Mouse (Mus musculus): Measurements from ENCODE around the gene Crebrf. TPM values are rescaled to one million over a fixed set of nuclear protein-coding genes. Genes with fewer than 3 reads are reported as not detected.
A peak's percentile ranks its signal among the peaks of the same experiment; 100 is the strongest.

Gene Crebrf
- 7.9 and 10.6 TPM in 2 replicates for polyA plus RNA-seq (2015; fragmentation: Nextera tagmentation; extraction: Ambion mirVana)

DNA sequence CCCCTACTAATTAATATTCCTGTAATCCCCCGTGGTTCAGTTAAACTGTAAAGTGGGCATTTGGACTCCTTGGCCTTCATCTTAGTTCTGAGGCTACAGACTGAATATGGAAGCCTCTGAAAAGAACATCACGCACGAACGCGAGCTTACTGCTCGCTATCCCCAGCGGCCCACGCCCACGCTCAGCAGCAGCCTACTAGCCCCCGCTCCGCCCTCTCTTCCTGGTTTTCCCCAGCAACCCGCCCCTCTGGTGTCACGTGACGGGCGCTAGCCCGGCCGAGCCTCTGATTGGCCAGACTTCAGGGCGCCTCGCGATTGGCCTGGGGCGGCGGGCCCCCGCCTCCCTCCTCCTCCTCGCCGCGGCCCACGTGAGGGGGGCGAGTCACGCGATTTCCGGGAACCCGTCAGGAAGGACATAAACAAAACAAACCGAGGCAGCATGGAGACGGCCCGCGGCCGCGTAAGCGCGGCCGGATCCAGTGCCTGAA is at the start of gene Crebrf:
Gene Crebrf, plus strand, starts transcription at position 380 of the 488 bp plus-strand sequence.
- Histone ChIP-seq H3K9ac (ENCODE audit: low read depth, low read length) (peak within 1 kb of the TSS; percentile 83), H3K27ac (ENCODE audit: low read depth, low read length) (peak within 1 kb of the TSS; percentile 88), H3K27me3 (replicated peaks; ENCODE audit: control insufficient read depth, insufficient read depth, low read length) (no peaks in the 10 kb centered on the region), H3K4me1 (ENCODE audit: control insufficient read depth, insufficient read depth, low read depth, low read length) (peaks cover 2% of the 10 kb centered on the region; the same call in 1 of the 2 replicates), H3K36me3 (ENCODE audit: control insufficient read depth, insufficient read depth, low read length) (no peaks in the 10 kb centered on the region), H3K9me3 (ENCODE audit: control insufficient read depth, low read length) (no peaks in the 10 kb centered on the region), H3K4me3 (ENCODE audit: low read length) (peak within 1 kb of the TSS; percentile 94), H3K4me2 (ENCODE audit: low read length) (peak within 1 kb of the TSS; percentile 75)
- WGBS = under 1% methylated on average over 41 of the region's 41 CpGs
- peak; percentile 84 for ATAC-seq

DNA sequence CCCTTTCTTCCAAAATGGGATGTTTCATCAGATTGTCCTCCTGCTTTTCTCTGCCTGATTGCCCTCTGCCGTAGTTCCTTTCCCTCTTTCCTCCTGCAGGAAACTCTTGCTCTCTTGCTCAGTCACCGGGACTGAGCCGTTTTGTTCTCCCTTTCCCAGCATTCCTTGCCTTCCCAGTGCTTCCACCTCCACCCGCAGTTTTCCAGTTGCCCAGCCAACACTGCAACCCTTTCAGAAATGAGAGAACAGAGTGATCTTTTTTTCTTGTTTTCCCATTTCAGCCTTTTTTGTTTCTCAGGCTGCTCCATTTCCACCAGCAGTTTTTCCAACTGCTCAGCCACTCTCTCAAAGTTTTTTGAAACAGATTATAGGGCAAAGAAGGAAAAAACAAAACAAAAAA is 44.2 kb upstream of the Crebrf start:
- Histone ChIP-seq H3K27ac (ENCODE audit: low read depth, low read length) (no peak overlapping the region), H3K4me1 (ENCODE audit: control insufficient read depth, insufficient read depth, low read depth, low read length) (no peaks in the 10 kb centered on the region), H3K36me3 (ENCODE audit: control insufficient read depth, insufficient read depth, low read length) (no peaks in the 10 kb centered on the region), H3K9me3 (ENCODE audit: control insufficient read depth, low read length) (no peaks in the 10 kb centered on the region), H3K4me2 (ENCODE audit: low read length) (no peak overlapping the region), H3K27me3 (replicated peaks; ENCODE audit: control insufficient read depth, insufficient read depth, low read length) (no peaks in the 10 kb centered on the region), H3K9ac (ENCODE audit: low read depth, low read length) (no peak overlapping the region), H3K4me3 (ENCODE audit: low read length) (no peak overlapping the region)
- WGBS = 57% methylated on average over 4 of the region's 4 CpGs
- no peak for ATAC-seq

DNA sequence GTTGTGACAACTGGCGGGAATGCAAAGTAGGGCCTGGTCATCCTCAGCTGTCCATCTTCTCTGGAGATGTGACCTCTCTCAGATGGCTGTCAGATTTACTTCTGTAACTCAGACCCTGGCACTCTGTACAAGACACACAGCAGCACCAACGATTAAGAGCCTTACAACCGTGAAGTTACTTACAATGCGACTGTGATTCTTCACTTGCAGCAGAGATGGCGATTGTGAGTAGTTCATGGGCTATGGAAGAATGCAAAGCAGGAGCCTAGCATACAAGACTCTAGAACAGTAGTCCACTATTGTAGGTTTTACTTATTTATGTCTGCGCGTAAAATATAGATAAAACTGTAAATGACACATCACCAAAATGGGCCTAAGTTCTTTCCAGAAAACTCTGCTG is 39.6 kb upstream of the Crebrf start:
- Histone ChIP-seq H3K4me2 (ENCODE audit: low read length) (peak overlapping the region; percentile 77), H3K27me3 (replicated peaks; ENCODE audit: control insufficient read depth, insufficient read depth, low read length) (no peaks in the 10 kb centered on the region), H3K36me3 (ENCODE audit: control insufficient read depth, insufficient read depth, low read length) (no peaks in the 10 kb centered on the region), H3K4me3 (ENCODE audit: low read length) (peak overlapping the region; percentile 83), H3K9ac (ENCODE audit: low read depth, low read length) (peak overlapping the region; percentile 2), H3K4me1 (ENCODE audit: control insufficient read depth, insufficient read depth, low read depth, low read length) (peaks cover 21% of the 10 kb centered on the region), H3K9me3 (ENCODE audit: control insufficient read depth, low read length) (no peaks in the 10 kb centered on the region), H3K27ac (ENCODE audit: low read depth, low read length) (peak overlapping the region; percentile 41)
- peak; percentile 62 for ATAC-seq
- 24% methylated on average over 7 of the region's 7 CpGs for WGBS

DNA sequence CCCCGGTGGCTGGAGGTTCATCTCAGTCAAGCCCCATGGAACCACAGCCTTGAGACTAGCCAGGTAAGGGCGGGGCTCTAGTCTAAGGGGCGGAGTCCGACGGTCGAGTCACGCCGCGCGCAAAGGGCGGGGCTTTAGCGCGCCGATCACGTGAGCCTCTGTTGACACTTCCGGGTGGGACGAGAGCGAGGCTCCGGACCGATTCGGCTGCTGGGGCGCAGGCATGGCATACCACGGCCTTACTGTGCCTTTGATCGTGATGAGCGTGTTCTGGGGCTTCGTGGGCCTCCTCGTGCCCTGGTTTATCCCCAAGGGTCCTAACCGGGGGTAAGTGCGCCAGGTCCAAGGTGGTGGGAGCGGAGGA is 39.2 kb upstream of the Crebrf start:
- Histone ChIP-seq H3K9ac (ENCODE audit: low read depth, low read length) (peak overlapping the region; percentile 83), H3K36me3 (ENCODE audit: control insufficient read depth, insufficient read depth, low read length) (no peaks in the 10 kb centered on the region), H3K27me3 (replicated peaks; ENCODE audit: control insufficient read depth, insufficient read depth, low read length) (no peaks in the 10 kb centered on the region), H3K9me3 (ENCODE audit: control insufficient read depth, low read length) (no peaks in the 10 kb centered on the region), H3K4me2 (ENCODE audit: low read length) (peak overlapping the region; percentile 77), H3K4me1 (ENCODE audit: control insufficient read depth, insufficient read depth, low read depth, low read length) (peaks cover 21% of the 10 kb centered on the region), H3K4me3 (ENCODE audit: low read length) (peak overlapping the region; percentile 83), H3K27ac (ENCODE audit: low read depth, low read length) (peak overlapping the region; percentile 85)
- WGBS = under 1% methylated on average over 30 of the region's 30 CpGs
- ATAC-seq = peak; percentile 95

DNA sequence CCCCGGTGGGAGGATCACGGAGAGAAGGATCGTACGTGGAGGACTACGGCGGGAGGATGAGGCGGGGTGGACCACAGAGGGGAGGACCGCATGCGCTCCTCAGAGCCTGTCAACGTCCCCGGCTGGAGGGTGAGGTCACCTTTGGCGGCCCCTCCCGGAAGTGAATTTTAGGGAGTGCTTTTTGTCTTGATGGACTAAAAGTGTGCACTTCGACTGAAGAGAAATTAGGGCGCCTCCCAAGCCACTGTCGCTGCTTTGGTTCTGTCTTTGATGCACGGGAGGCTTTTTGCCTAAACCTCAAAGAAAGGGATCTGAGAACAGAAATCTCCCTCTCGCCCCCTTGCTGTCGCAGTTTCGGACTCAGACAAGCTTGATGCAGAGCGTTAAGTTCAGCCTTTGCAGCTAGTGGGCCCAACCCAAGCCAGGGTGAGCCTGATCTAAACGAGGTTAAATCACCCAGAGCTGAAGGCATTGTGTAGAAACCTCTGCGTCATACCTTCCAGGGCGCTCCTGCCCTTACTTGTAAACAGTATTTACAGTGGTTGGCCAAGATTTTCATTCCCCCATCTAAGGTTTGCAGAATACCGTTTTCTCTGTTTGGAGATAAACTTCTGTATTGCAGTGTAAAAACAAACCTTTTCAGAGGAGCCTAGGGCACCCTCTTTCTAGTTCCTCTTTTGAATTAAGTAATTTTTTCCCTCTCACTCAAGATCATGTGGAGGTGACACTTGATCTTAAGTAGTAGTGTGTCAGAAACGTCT is 38.7 kb upstream of the Crebrf start:
- peak overlapping the region; percentile 83 for H3K9ac ChIP-seq (ENCODE audit: low read depth, low read length)
- H3K4me3 ChIP-seq (ENCODE audit: low read length) = peak overlapping the region; percentile 83
- peak overlapping the region; percentile 85 for H3K27ac ChIP-seq (ENCODE audit: low read depth, low read length)
- 3% methylated on average over 26 of the region's 26 CpGs for WGBS
- H3K4me2 ChIP-seq (ENCODE audit: low read length) = peak overlapping the region; percentile 77
- H3K4me1 ChIP-seq (ENCODE audit: control insufficient read depth, insufficient read depth, low read depth, low read length) = peaks cover 21% of the 10 kb centered on the region
- no peaks in the 10 kb centered on the region for H3K36me3 ChIP-seq (ENCODE audit: control insufficient read depth, insufficient read depth, low read length)
- no peaks in the 10 kb centered on the region for H3K9me3 ChIP-seq (ENCODE audit: control insufficient read depth, low read length)
- ATAC-seq = peak; percentile 93
- no peaks in the 10 kb centered on the region for H3K27me3 ChIP-seq (replicated peaks; ENCODE audit: control insufficient read depth, insufficient read depth, low read length)

DNA sequence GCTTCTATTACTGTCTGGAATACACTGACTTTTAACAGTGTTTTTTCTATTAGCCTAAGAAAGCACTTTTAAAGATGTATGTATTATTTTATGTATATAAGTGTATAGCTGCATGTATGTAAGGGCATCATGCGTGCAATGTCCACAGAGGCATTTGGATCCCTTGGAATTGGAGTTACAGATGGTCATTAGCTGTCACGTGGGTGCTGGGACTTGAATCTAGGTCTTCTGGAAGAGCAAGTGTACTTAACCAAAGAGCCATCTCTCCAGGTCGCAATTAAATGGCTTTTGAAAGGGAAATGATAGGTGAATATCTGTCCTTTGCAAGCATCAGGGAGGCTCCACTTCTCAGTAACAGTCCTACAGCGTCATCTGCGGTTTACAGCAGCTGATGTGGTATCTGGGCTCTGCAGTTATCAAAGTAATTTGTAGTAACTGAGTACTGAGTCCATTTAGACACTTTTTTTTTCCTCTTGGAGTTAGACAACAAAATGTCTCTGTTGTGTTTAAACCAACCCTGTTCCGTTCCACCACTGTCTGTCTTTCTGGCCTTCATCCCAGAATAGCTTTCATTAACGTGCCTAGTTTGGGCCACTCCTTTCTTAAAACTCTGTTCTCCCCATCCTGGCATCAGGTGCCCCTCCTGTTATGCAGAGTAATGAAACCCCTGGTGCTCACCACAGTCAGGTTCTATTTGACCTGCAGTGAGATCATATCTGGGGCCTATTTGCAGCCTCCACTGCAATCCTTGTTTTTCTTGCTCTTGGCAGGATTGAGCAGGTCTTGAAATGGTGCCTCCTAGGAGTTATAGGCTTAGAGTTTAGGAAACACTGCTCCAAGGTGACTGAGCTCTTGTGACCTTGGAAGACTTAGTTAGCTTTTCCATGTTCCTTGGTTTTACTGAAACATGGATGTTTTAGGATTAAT is 37.5 kb upstream of the Crebrf start:
- Histone ChIP-seq H3K4me3 (ENCODE audit: low read length) (no peak overlapping the region; the same call in 1 of the 2 replicates), H3K36me3 (ENCODE audit: control insufficient read depth, insufficient read depth, low read length) (peaks cover 1% of the 10 kb centered on the region; the same call in 1 of the 2 replicates), H3K9ac (ENCODE audit: low read depth, low read length) (no peak overlapping the region), H3K27ac (ENCODE audit: low read depth, low read length) (peak overlapping the region; percentile 55; the same call in 1 of the 2 replicates), H3K4me2 (ENCODE audit: low read length) (peak overlapping the region; percentile 77), H3K9me3 (ENCODE audit: control insufficient read depth, low read length) (no peaks in the 10 kb centered on the region), H3K4me1 (ENCODE audit: control insufficient read depth, insufficient read depth, low read depth, low read length) (peaks cover 21% of the 10 kb centered on the region), H3K27me3 (replicated peaks; ENCODE audit: control insufficient read depth, insufficient read depth, low read length) (no peaks in the 10 kb centered on the region)
- no peak for ATAC-seq
- WGBS = 77% methylated on average over 7 of the region's 7 CpGs

DNA sequence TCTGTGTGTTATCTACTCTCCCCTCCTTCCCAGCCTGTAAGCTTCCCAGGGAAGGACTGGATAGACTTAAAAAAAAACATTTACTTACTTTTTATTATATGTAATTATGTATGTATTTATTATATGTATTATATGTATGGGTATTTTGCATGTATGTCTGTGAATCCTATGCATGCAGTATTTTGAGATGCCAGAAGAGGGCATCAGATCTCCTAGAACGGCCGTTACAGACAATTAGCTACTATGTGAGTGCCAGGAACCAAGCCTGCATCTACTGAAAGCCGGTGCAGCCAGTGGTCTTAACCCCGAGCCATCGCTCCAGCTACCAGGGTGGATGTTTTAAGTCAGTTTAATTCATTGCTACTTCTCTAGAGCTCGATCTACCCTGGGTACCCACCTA is 34.2 kb upstream of the Crebrf start:
- peaks cover 8% of the 10 kb centered on the region for H3K36me3 ChIP-seq (ENCODE audit: control insufficient read depth, insufficient read depth, low read length)
- ATAC-seq = no peak
- 87% methylated on average over 6 of the region's 6 CpGs for WGBS
- peaks cover 21% of the 10 kb centered on the region for H3K4me1 ChIP-seq (ENCODE audit: control insufficient read depth, insufficient read depth, low read depth, low read length)
- H3K27me3 ChIP-seq (replicated peaks; ENCODE audit: control insufficient read depth, insufficient read depth, low read length) = no peaks in the 10 kb centered on the region
- no peaks in the 10 kb centered on the region for H3K9me3 ChIP-seq (ENCODE audit: control insufficient read depth, low read length)
- H3K9ac ChIP-seq (ENCODE audit: low read depth, low read length) = no peak overlapping the region
- no peak overlapping the region for H3K4me2 ChIP-seq (ENCODE audit: low read length)
- no peak overlapping the region for H3K4me3 ChIP-seq (ENCODE audit: low read length)
- no peak overlapping the region for H3K27ac ChIP-seq (ENCODE audit: low read depth, low read length)

DNA sequence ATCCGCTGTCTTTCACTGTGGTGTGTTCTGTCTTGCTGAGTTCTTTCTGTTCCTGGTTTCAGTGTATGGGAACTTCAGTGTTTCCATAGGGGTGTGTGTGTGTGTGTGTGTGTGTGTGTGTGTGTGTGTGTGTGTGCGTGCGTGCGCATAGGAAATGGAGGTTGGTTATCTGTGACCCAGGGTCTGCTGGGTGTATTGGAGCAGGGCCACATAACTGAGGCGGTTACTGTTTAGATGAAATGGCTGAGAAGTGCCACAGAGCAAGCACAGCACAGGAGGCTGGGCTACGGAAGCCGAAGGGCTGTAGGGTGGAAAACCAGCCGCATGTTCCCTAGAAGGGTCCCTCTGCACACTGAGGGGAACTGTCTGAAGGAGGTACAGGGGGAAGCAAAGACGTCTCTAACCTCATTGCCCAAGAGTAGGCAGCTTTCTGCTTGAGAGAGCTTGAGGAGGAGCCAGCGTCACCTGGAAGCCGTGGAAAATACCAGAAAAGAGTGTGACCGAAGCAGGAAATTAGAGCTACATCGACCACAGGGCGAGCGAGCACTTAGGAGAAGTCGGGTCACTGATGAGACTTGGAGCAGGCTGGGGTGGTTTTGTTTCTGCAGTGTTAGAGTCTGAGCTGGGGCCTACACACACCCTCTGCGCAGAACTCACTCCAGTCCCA is 29.0 kb upstream of the Crebrf start:
- peaks cover 19% of the 10 kb centered on the region for H3K4me1 ChIP-seq (ENCODE audit: control insufficient read depth, insufficient read depth, low read depth, low read length)
- no peak overlapping the region for H3K4me2 ChIP-seq (ENCODE audit: low read length)
- peaks cover 8% of the 10 kb centered on the region for H3K36me3 ChIP-seq (ENCODE audit: control insufficient read depth, insufficient read depth, low read length)
- H3K9me3 ChIP-seq (ENCODE audit: control insufficient read depth, low read length) = no peaks in the 10 kb centered on the region
- ATAC-seq = no peak
- no peak overlapping the region for H3K9ac ChIP-seq (ENCODE audit: low read depth, low read length)
- H3K27ac ChIP-seq (ENCODE audit: low read depth, low read length) = no peak overlapping the region
- 93% methylated on average over 17 of the region's 17 CpGs for WGBS
- H3K27me3 ChIP-seq (replicated peaks; ENCODE audit: control insufficient read depth, insufficient read depth, low read length) = no peaks in the 10 kb centered on the region
- H3K4me3 ChIP-seq (ENCODE audit: low read length) = no peak overlapping the region
